Mouse (Mus musculus): ENCODE measurements around the gene Gstm4.
"Not testable (repeated sequence)": the region's sequence is repeated elsewhere in the genome, so short reads cannot be mapped to it uniquely, and the experiment has no call there.

Gstm4 gene

GRCm38 (mm10) chr3:108069231-108069870 lies 24.7 kb upstream of the Gstm4 start:
- no peak for DNase-seq (ENCODE audit: low spot score)

- no peak for DNase-seq (ENCODE audit: low spot score)
These were observed 24.1 kb upstream of the Gstm4 start for GRCm38 (mm10) chr3:108068826-108069225.

- DNase-seq (ENCODE audit: low spot score) = no peak
These were observed 22.8 kb upstream of the Gstm4 start for GRCm38 (mm10) chr3:108067370-108067934.

- DNase-seq (ENCODE audit: low spot score) = no peak
These were observed 20.9 kb upstream of the Gstm4 start for GRCm38 (mm10) chr3:108065551-108065950.

- DNase-seq (ENCODE audit: low spot score) = no peak
These were observed 20.0 kb upstream of the Gstm4 start for GRCm38 (mm10) chr3:108064672-108065071.

- DNase-seq (ENCODE audit: low spot score) = no peak
These were observed 18.0 kb upstream of the Gstm4 start for GRCm38 (mm10) chr3:108062648-108063047.

GRCm38 (mm10) chr3:108061420-108061819 lies 16.7 kb upstream of the Gstm4 start:
- DNase-seq (ENCODE audit: low spot score) = peak; percentile 26

- no peak for DNase-seq (ENCODE audit: low spot score)
These were observed 5.8 kb upstream of the Gstm4 start for GRCm38 (mm10) chr3:108050493-108050892.

GRCm38 (mm10) chr3:108048306-108048705 lies 3.6 kb upstream of the Gstm4 start:
- no peak for DNase-seq (ENCODE audit: low spot score)

GRCm38 (mm10) chr3:108046944-108047655 lies 2.4 kb upstream of the Gstm4 start:
- no peak for DNase-seq (ENCODE audit: low spot score)

- no peak for DNase-seq (ENCODE audit: low spot score)
These were observed 11.5 kb downstream of the Gstm4 start for GRCm38 (mm10) chr3:108033156-108033555.

- no peak for DNase-seq (ENCODE audit: low spot score)
These were observed 12.6 kb downstream of the Gstm4 start for GRCm38 (mm10) chr3:108032113-108032512.

GRCm38 (mm10) chr3:108028641-108029365 lies 15.9 kb downstream of the Gstm4 start:
- no peak for DNase-seq (ENCODE audit: low spot score)

GRCm38 (mm10) chr3:108026597-108026996 lies 18.1 kb downstream of the Gstm4 start:
- DNase-seq (ENCODE audit: low spot score) = no peak

- DNase-seq (ENCODE audit: low spot score) = no peak
These were observed 18.6 kb downstream of the Gstm4 start for GRCm38 (mm10) chr3:108026049-108026448.

GRCm38 (mm10) chr3:108025318-108025717 lies 19.4 kb downstream of the Gstm4 start:
- DNase-seq (ENCODE audit: low spot score) = no peak

GRCm38 (mm10) chr3:108022650-108023049 lies 22.0 kb downstream of the Gstm4 start:
- no peak for DNase-seq (ENCODE audit: low spot score)

- DNase-seq (ENCODE audit: low spot score) = not testable (repeated sequence)
These were observed 24.2 kb downstream of the Gstm4 start for GRCm38 (mm10) chr3:108020351-108021022.

GRCm38 (mm10) chr3:108019226-108019625 lies 25.5 kb downstream of the Gstm4 start:
- DNase-seq (ENCODE audit: low spot score) = not testable (repeated sequence)

- no peak for DNase-seq (ENCODE audit: low spot score)
These were observed 26.4 kb downstream of the Gstm4 start for GRCm38 (mm10) chr3:108018190-108018820.

- DNase-seq (ENCODE audit: low spot score) = peak; percentile 39
These were observed 27.1 kb downstream of the Gstm4 start, which contains the start of gene Gstm1 for GRCm38 (mm10) chr3:108017473-108018189. Gene Gstm1, minus strand, starts transcription at chr3:108017973.

All from spleen, adult 12 weeks (tissue).